In genomic region chr16:65533315-65533999, GRCm38 (mm10) we compare ENCODE assay signal across 8 mouse cellular contexts. TPM values are rescaled to one million over a fixed set of nuclear protein-coding genes. Genes with fewer than 3 reads are reported as not detected.
DNase-seq lines count a peak whose midpoint lies in the region; ATAC-seq and TF ChIP-seq lines count a peak whose summit lies in the region.

No protein-coding gene starts in this region.

- intact Hi-C loops in left cerebral cortex, adult 2 months (cut with DNase I), result no loop called here

- WGBS in intestine, postnatal 0 days, result 35% methylated on average over 12 of the region's 12 CpGs
- 32% methylated on average over 12 of the region's 12 CpGs for WGBS in intestine, embryonic 15.5 days
- 26% methylated on average over 12 of the region's 12 CpGs for WGBS in heart, embryonic 13.5 days

- no peak for ATAC-seq in intestine, postnatal 0 days
- ATAC-seq in intestine, embryonic 15.5 days, result no peak
- ATAC-seq in G1E (ENCODE audit: extremely low read depth, insufficient number of reproducible peaks, low FRiP score, poor library complexity, severe bottlenecking), result peak; percentile 40; the same call in 1 of the 2 replicates
- no peak for ATAC-seq in heart, embryonic 13.5 days (ENCODE audit: extremely low read depth, insufficient number of reproducible peaks, low FRiP score, low TSS enrichment)

- H3K27ac ChIP-seq in intestine, postnatal 0 days (ENCODE audit: low read depth, low read length), result no peak overlapping the region
- H3K27ac ChIP-seq in intestine, embryonic 15.5 days, result no peak overlapping the region
- H3K27ac ChIP-seq in heart, embryonic 13.5 days (replicated peaks), result no peak overlapping the region
- H3K27ac ChIP-seq in left cerebral cortex, adult 2 months, result no peak overlapping the region

- H3K4me3 ChIP-seq in intestine, postnatal 0 days (ENCODE audit: low read depth, low read length), result no peak overlapping the region
- H3K4me3 ChIP-seq in intestine, embryonic 15.5 days (replicated peaks), result no peak overlapping the region
- no peak overlapping the region for H3K4me3 ChIP-seq in G1E (ENCODE audit: low read depth, low read length)
- 0 out of 2 replicates have a peak overlapping the region, but pooled peaks have one; percentile 0 for H3K4me3 ChIP-seq in heart, embryonic 13.5 days
- no peak overlapping the region for H3K4me3 ChIP-seq in left cerebral cortex, adult 2 months

- H3K9me3 ChIP-seq in intestine, postnatal 0 days (ENCODE audit: control insufficient read depth), result no peaks in the 10 kb centered on the region
- no peaks in the 10 kb centered on the region for H3K9me3 ChIP-seq in intestine, embryonic 15.5 days
- H3K9me3 ChIP-seq in G1E (replicated peaks), result no peaks in the 10 kb centered on the region
- H3K9me3 ChIP-seq in heart, embryonic 13.5 days, result no peaks in the 10 kb centered on the region

- peak; percentile 9 for DNase-seq in G1E (ENCODE audit: low spot score)
- peak; percentile 49 for DNase-seq in c-Kit-positive CD71-negative TER-119-negative erythroid progenitor cells, embryonic 14.5 days (ENCODE audit: low read depth)
- peak; percentile 34 to 61 for DNase-seq in left cerebral cortex, adult 2 months (ENCODE audit: extremely low spot score in 1 of 2, low spot score in 2 of 2)
- DNase-seq in retina, adult 2 months (ENCODE audit: low read depth, low spot score), result peak; percentile 8
- DNase-seq in gastrocnemius, postnatal 4 days (ENCODE audit: low spot score in 2 of 2), result no peak

- H3K27me3 ChIP-seq in intestine, postnatal 0 days (replicated peaks; ENCODE audit: control insufficient read depth, insufficient read depth, low read length), result no peaks in the 10 kb centered on the region
- H3K27me3 ChIP-seq in intestine, embryonic 15.5 days (replicated peaks), result no peaks in the 10 kb centered on the region
- H3K27me3 ChIP-seq in G1E (ENCODE audit: insufficient read depth, low read length), result no peaks in the 10 kb centered on the region
- H3K27me3 ChIP-seq in heart, embryonic 13.5 days (replicated peaks), result no peaks in the 10 kb centered on the region

- no peaks in the 10 kb centered on the region for H3K4me1 ChIP-seq in intestine, postnatal 0 days (replicated peaks; ENCODE audit: control insufficient read depth, insufficient read depth, low read length)
- H3K4me1 ChIP-seq in intestine, embryonic 15.5 days (replicated peaks), result no peaks in the 10 kb centered on the region
- 0 out of 2 replicates have a peak, but pooled peaks cover 2% of the 10 kb centered on the region for H3K4me1 ChIP-seq in G1E (ENCODE audit: insufficient read depth, low read depth, low read length)
- peaks cover 3% of the 10 kb centered on the region; the same call in 1 of the 2 replicates for H3K4me1 ChIP-seq in heart, embryonic 13.5 days

- no peak overlapping the region for H3K9ac ChIP-seq in intestine, postnatal 0 days (ENCODE audit: low read depth, low read length)
- H3K9ac ChIP-seq in intestine, embryonic 15.5 days, result no peak overlapping the region
- 0 out of 2 replicates have a peak overlapping the region, but pooled peaks have one; percentile 33 for H3K9ac ChIP-seq in heart, embryonic 13.5 days

- peak; percentile 71 for TF ChIP-seq CTCF in intestine, postnatal 0 days (IDR thresholded peaks at IDR 0.05; ENCODE audit: low read depth)
- no peak for TF ChIP-seq CTCF in G1E (IDR thresholded peaks at IDR 0.05; ENCODE audit: low read depth, low read length)
- peak; percentile 73 for TF ChIP-seq CTCF in left cerebral cortex, adult 2 months (IDR thresholded peaks at IDR 0.05)

- H3K36me3 ChIP-seq in intestine, postnatal 0 days (ENCODE audit: control insufficient read depth, insufficient read depth), result peaks cover 6% of the 10 kb centered on the region; the same call in 1 of the 2 replicates
- H3K36me3 ChIP-seq in intestine, embryonic 15.5 days, result no peaks in the 10 kb centered on the region
- peaks cover 7% of the 10 kb centered on the region for H3K36me3 ChIP-seq in G1E (replicated peaks)
- H3K36me3 ChIP-seq in heart, embryonic 13.5 days, result peaks cover 3% of the 10 kb centered on the region; the same call in 1 of the 2 replicates

- no peak overlapping the region for H3K4me2 ChIP-seq in intestine, postnatal 0 days (replicated peaks; ENCODE audit: low read depth)
- no peak overlapping the region for H3K4me2 ChIP-seq in intestine, embryonic 15.5 days (replicated peaks)
- peak overlapping the region; percentile 29 for H3K4me2 ChIP-seq in heart, embryonic 13.5 days

RNA-seq across cellular contexts. Expression of gene Pou1f1, which starts 13.1 kb away (rescaled TPM):
- polyA plus RNA-seq in intestine, postnatal 0 days (2015; fragmentation: Nextera tagmentation; extraction: Ambion mirVana), result 0.07 TPM in 1 of 2 replicates, not detected in the other
- not detected in 2 replicates for polyA plus RNA-seq in intestine, embryonic 15.5 days (2015; fragmentation: Nextera tagmentation; extraction: Ambion mirVana)
- total RNA-seq in G1E (2014; fragmentation: Nextera tagmentation), result not detected in 2 replicates
- total RNA-seq in G1E (2017), result 0.05 TPM in 1 of 2 replicates, not detected in the other
- polyA plus RNA-seq in G1E (2012), result not detected in 2 replicates
- polyA plus RNA-seq in heart, embryonic 13.5 days (2015; fragmentation: Nextera tagmentation; extraction: Ambion mirVana), result not detected in 2 replicates
- total RNA-seq in left cerebral cortex, adult 2 months (2021), result not detected
- total RNA-seq in gastrocnemius, postnatal 4 days (2021), result not detected

RNA-seq across cellular contexts. Expression of gene Chmp2b, which starts 29.1 kb away (rescaled TPM):
- 190 and 195 TPM in 2 replicates for polyA plus RNA-seq in intestine, postnatal 0 days (2015; fragmentation: Nextera tagmentation; extraction: Ambion mirVana)
- polyA plus RNA-seq in intestine, embryonic 15.5 days (2015; fragmentation: Nextera tagmentation; extraction: Ambion mirVana), result 126 and 143 TPM in 2 replicates
- total RNA-seq in G1E (2014; fragmentation: Nextera tagmentation) (42.5 and 45.7 TPM in 2 replicates), G1E (2017) (38.2 and 46.5 TPM in 2 replicates)
- 23.8 and 27.1 TPM in 2 replicates for polyA plus RNA-seq in G1E (2012)
- 57.2 and 60.5 TPM in 2 replicates for polyA plus RNA-seq in heart, embryonic 13.5 days (2015; fragmentation: Nextera tagmentation; extraction: Ambion mirVana)
- total RNA-seq in left cerebral cortex, adult 2 months (2021), result 10 to 100 TPM; 60.4 to 62.6 TPM
- total RNA-seq in gastrocnemius, postnatal 4 days (2021), result 10 to 100 TPM; 42.5 to 44.0 TPM

Comparison
In these comparisons a context has a peak if more than half of its experiments do, and no peak if none do; other contexts are left out.
1. DNase-seq: peak in G1E (single experiment), c-Kit-positive CD71-negative TER-119-negative erythroid progenitor cells, embryonic 14.5 days (single experiment), left cerebral cortex, adult 2 months (2 of 2) and retina, adult 2 months (single experiment); none in gastrocnemius, postnatal 4 days (0 of 2).